Comparison of ENCODE assay signal across 17 mouse cellular contexts in the genomic region with DNA sequence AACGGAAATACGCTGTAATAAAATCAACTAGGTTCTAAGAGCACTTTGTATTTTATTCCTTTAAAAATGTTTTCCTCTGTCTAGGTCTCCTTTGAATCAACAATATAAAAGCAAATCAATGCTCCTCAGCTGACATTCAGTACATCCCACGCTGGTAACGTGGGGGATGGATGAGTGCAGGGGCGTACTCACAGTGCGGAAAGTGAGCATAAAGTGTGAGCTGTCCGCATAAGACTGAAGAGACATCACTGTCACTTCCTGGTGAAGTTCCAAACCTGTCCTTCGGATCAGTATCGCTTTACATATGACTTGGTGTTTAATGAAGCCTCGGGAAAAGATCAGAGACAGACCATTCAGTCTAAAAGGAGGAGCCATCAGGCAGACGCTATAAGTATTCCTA. TPM values are rescaled to one million over a fixed set of nuclear protein-coding genes. Genes with fewer than 3 reads are reported as not detected.
DNase-seq lines count a peak whose midpoint lies in the region; ATAC-seq lines count a peak whose summit lies in the region.
"Had no signal": no experiment of that assay in that cellular context is flagged by ENCODE, and none has a peak within 500 bp of the region (broad histone marks: within the 10 kb centered on the region; RNA-seq: fewer than 3 reads in every experiment).

No protein-coding gene starts in this region.

- no peaks in the 10 kb centered on the region for H3K27me3 ChIP-seq in forebrain, embryonic 12.5 days
- no peaks in the 10 kb centered on the region for H3K27me3 ChIP-seq in forebrain, embryonic 15.5 days
- H3K27me3 ChIP-seq: hindbrain, embryonic 15.5 days; limb, embryonic 12.5 days; liver, embryonic 15.5 days; midbrain, embryonic 13.5 days had no signal

- H3K4me1 ChIP-seq in forebrain, embryonic 12.5 days = no peaks in the 10 kb centered on the region
- no peaks in the 10 kb centered on the region for H3K4me1 ChIP-seq in forebrain, embryonic 15.5 days
- H3K4me1 ChIP-seq: hindbrain, embryonic 15.5 days; limb, embryonic 12.5 days; liver, embryonic 15.5 days had no signal

- no peak overlapping the region for H3K4me2 ChIP-seq in forebrain, embryonic 12.5 days
- H3K4me2 ChIP-seq in forebrain, embryonic 15.5 days (replicated peaks) = no peak overlapping the region
- H3K4me2 ChIP-seq: hindbrain, embryonic 15.5 days; limb, embryonic 12.5 days; liver, embryonic 15.5 days; midbrain, embryonic 13.5 days had no signal

- H3K4me3 ChIP-seq in forebrain, embryonic 12.5 days (replicated peaks) = no peak overlapping the region
- no peak overlapping the region for H3K4me3 ChIP-seq in forebrain, embryonic 15.5 days
- H3K4me3 ChIP-seq: gastrocnemius, adult 2 months; hindbrain, embryonic 15.5 days; limb, embryonic 12.5 days; liver, embryonic 15.5 days; midbrain, embryonic 13.5 days had no signal

- H3K36me3 ChIP-seq in forebrain, embryonic 12.5 days (replicated peaks) = no peaks in the 10 kb centered on the region
- H3K36me3 ChIP-seq in forebrain, embryonic 15.5 days = no peaks in the 10 kb centered on the region
- H3K36me3 ChIP-seq: hindbrain, embryonic 15.5 days; limb, embryonic 12.5 days; liver, embryonic 15.5 days; midbrain, embryonic 13.5 days had no signal

- peak; percentile 20; the same call in 1 of the 2 replicates for ATAC-seq in forebrain, embryonic 12.5 days (ENCODE audit: low FRiP score)
- no peak for ATAC-seq in forebrain, embryonic 15.5 days (replicated peaks)
- ATAC-seq: forebrain, embryonic 14.5 days; midbrain, embryonic 13.5 days had no signal

- H3K9ac ChIP-seq in forebrain, embryonic 12.5 days = no peak overlapping the region
- H3K9ac ChIP-seq in forebrain, embryonic 15.5 days (replicated peaks) = no peak overlapping the region
- H3K9ac ChIP-seq: hindbrain, embryonic 15.5 days; limb, embryonic 12.5 days; liver, embryonic 15.5 days; midbrain, embryonic 13.5 days had no signal

- peak; percentile 37 to 58 for DNase-seq in left cerebral cortex, adult 18-20 months (ENCODE audit: low spot score in 2 of 2)
- no peak for DNase-seq in left cerebral cortex, postnatal 10 days (ENCODE audit: extremely low spot score in 1 of 2, low spot score in 2 of 2)
- peak; percentile 14 to 39 for DNase-seq in right cerebral cortex, postnatal 36 days (ENCODE audit: low spot score in 2 of 2)
- no peak for DNase-seq in right cerebral cortex, postnatal 14 days
- DNase-seq in urinary bladder, adult 18-20 months (ENCODE audit: low spot score in 2 of 2) = no peak
- no peak for DNase-seq in gastrocnemius, postnatal 36 days
- DNase-seq: adrenal gland, postnatal 25 days; gastrocnemius, adult 2 months; heart, postnatal 10 days; kidney, postnatal 10 days had no signal

- 82% methylated on average over 11 of the region's 11 CpGs for WGBS in forebrain, embryonic 12.5 days
- WGBS in forebrain, embryonic 15.5 days = 69% methylated on average over 11 of the region's 11 CpGs

- no peaks in the 10 kb centered on the region for H3K9me3 ChIP-seq in forebrain, embryonic 12.5 days
- no peaks in the 10 kb centered on the region for H3K9me3 ChIP-seq in forebrain, embryonic 15.5 days
- H3K9me3 ChIP-seq: hindbrain, embryonic 15.5 days; limb, embryonic 12.5 days; liver, embryonic 15.5 days; midbrain, embryonic 13.5 days had no signal

- no peak overlapping the region for H3K27ac ChIP-seq in forebrain, embryonic 12.5 days
- no peak overlapping the region for H3K27ac ChIP-seq in forebrain, embryonic 15.5 days (replicated peaks)
- H3K27ac ChIP-seq: gastrocnemius, adult 2 months; hindbrain, embryonic 15.5 days; limb, embryonic 12.5 days; liver, embryonic 15.5 days; midbrain, embryonic 13.5 days had no signal

- intact Hi-C loops in left cerebral cortex, postnatal 10 days (cut with DNase I) = no loop called here
- intact Hi-C loops in gastrocnemius, postnatal 36 days (cut with DNase I) = no loop called here

RNA-seq across cellular contexts. Expression of a gene that starts 44.0 kb away (rescaled TPM):
- 0.20 and 0.26 TPM in 2 replicates for polyA plus RNA-seq in forebrain, embryonic 12.5 days (2016; fragmentation: Nextera tagmentation; extraction: Ambion mirVana)
- polyA plus RNA-seq in forebrain, embryonic 15.5 days (2015; fragmentation: Nextera tagmentation; extraction: Ambion mirVana) = 0.13 and 0.31 TPM in 2 replicates
- total RNA-seq in left cerebral cortex, adult 18-20 months (2021) = 1 to 10 TPM; 1.7 to 2.0 TPM
- under 1 TPM; 0.71 to 0.73 TPM for total RNA-seq in left cerebral cortex, postnatal 10 days (2021)
- under 1 TPM; 0.13 to 0.22 TPM for total RNA-seq in gastrocnemius, postnatal 36 days (2021)

Comparison
In these comparisons a context has a peak if more than half of its experiments do, and no peak if none do; other contexts are left out.
1. DNase-seq: peak in left cerebral cortex, adult 18-20 months (2 of 2) and right cerebral cortex, postnatal 36 days (2 of 2); none in left cerebral cortex, postnatal 10 days (0 of 2), right cerebral cortex, postnatal 14 days (single experiment), urinary bladder, adult 18-20 months (0 of 2) and gastrocnemius, postnatal 36 days (0 of 2).